Mouse (Mus musculus): ENCODE data around the gene Cdh22. TPM values are rescaled to one million over a fixed set of nuclear protein-coding genes. Genes with fewer than 3 reads are reported as not detected.
A peak's percentile ranks its signal among the peaks of the same experiment; 100 is the strongest.

The Cdh22 gene
- total RNA-seq, 2 experiments from 2014 or later = 1.4 to 1.7 TPM

GRCm38 (mm10) chr2:165210948-165211347 lies 23.7 kb downstream of the Cdh22 start:
- DNase-seq (ENCODE audit: low spot score in 2 of 2) = no peak

- DNase-seq (ENCODE audit: low spot score in 2 of 2) = no peak
Measured at GRCm38 (mm10) chr2:165207689-165208088, 27.0 kb downstream of the Cdh22 start.

GRCm38 (mm10) chr2:165207086-165207485 lies 27.6 kb downstream of the Cdh22 start:
- DNase-seq (ENCODE audit: low spot score in 2 of 2) = no peak

DNA sequence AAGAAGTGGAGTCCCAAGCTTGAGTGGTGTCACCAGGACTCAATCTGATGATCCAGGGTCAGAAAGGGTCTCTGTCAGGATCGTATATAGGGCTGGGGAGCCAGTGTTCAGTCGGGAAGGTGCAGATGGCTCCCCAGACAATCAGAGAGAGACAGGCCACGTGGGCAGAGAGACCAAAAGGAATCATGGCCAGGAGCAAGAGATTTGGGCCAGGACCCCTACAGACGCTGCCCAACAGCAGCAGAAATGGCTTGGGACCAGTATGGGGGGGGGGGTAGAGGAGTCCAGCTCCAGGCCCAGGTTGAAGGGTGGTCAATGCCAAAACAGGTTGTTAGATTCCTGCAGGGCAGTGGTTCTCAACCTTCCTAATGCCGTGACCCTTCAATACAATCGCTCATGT lies 29.2 kb downstream of the Cdh22 start:
- DNase-seq (ENCODE audit: low spot score in 2 of 2) = no peak

- DNase-seq (ENCODE audit: low spot score in 2 of 2) = no peak
Measured at GRCm38 (mm10) chr2:165204931-165205330, 29.7 kb downstream of the Cdh22 start.

- no peak for DNase-seq (ENCODE audit: low spot score in 2 of 2)
Measured at GRCm38 (mm10) chr2:165201761-165202751, 32.6 kb downstream of the Cdh22 start.

GRCm38 (mm10) chr2:165197546-165197945 lies 37.1 kb downstream of the Cdh22 start:
- no peak for DNase-seq (ENCODE audit: low spot score in 2 of 2)

GRCm38 (mm10) chr2:165195411-165196182 lies 39.1 kb downstream of the Cdh22 start:
- DNase-seq (ENCODE audit: low spot score in 2 of 2) = no peak

GRCm38 (mm10) chr2:165191483-165191882 lies 43.2 kb downstream of the Cdh22 start:
- no peak for DNase-seq (ENCODE audit: low spot score in 2 of 2)

DNA sequence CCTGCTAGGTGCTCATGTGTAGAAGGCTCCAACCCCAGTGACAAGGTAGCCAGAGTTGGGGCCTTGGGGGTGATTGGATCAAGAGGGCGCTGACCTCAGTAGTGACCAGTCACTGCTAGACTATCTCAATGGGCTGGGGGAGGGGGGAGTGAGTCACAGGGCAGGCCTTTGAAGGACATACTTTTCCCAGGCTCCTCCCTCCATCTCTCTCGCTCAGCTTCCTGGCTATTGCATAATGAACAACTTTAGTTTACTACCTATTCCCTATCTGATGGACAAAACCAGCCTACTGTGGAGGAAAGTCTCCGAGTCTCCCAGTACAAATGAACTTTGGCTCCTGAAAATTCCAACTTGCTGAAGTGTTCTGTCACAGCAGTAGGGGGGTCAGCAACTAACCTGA lies 45.1 kb downstream of the Cdh22 start:
- peak in 1 of 2 experiments; percentile 27 for DNase-seq (ENCODE audit: low spot score in 2 of 2)

DNA sequence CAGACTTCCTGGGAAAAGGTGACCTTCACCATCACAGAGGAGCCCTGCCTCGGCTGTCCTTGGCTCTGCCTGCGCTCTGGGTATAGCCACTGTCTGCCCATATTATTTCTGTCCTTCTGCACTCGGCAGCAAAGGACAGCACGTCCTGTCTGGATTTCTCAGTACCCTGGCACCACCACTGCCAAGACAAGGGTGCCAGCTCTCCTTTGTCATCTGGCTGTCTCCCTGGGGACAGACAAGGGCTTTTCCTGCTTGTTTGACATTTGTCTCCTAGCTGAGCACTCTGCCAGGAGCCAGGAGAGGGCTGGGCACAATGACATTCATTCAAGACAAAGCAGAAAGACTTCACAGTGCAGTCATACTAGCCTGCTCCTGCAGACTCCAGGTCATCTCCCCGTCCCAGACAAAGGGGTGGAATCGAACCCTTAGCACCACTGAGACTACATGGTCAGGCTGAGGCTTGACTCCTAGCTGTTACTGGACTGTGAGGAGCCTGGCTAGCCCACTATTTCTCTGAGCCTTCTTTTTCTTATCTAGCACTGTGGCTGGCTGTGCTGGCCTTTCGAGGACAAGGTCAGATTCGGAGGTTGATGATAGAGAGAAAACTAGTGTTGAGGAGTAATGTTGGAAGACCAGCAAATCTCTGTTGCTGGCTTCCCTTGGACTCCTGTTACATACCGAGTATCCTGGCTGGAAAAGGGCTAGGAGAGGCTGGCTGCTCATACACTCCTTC lies 46.8 kb downstream of the Cdh22 start:
- DNase-seq (ENCODE audit: low spot score in 2 of 2) = no peak

DNA sequence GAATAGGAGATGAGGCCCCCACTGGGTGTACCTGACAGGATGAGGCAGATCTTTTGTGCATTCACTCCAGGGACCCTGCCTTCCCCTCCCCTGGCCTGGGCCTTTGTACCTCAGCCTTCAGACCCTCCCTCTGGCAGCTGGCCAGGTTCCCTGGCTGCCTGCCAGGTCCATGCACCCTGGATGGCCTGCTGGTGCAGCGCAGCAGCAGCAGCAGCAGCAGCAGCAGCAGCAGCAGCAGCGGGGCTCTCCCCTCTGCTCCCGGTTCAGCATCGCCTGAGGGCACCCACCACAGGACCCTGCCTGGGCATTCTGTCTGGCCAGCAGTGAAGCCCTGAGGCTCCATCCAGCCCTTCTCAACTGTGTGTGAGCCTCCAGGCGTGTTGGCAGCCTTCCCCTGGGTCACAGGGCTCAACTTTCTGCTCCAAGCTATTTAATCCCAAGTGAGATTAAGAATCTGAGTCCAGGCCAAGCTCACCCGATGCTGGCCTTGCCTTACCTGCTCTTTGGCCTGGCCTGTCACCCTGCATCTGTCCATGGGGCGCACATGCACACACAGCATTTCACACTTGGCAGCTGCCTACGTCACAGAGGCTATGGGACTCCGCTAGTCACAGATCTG lies 50.5 kb downstream of the Cdh22 start:
- DNase-seq (ENCODE audit: low spot score in 2 of 2) = no peak

GRCm38 (mm10) chr2:165182085-165182976 lies 52.3 kb downstream of the Cdh22 start:
- no peak for DNase-seq (ENCODE audit: low spot score in 2 of 2)

DNA sequence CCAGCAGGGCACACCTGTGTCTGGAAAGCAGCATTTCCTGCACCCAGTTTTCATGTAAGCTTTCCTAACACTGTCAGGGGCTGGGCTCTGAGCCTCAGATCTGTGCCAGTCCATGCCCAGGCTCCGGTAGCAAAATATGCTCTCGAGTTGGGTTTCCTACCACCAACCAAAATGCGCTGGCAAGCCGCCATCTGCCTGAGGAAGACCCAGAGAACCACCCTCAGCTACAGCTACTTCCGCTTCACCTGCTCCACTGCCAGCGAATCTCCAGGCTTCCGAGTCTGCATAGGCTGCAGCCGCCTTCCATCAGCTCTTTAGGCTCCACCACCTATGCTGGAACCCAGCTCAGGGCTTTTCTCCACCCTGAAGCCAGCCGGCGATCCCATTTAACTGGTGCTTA lies 55.4 kb downstream of the Cdh22 start:
- no peak for DNase-seq (ENCODE audit: low spot score in 2 of 2)

GRCm38 (mm10) chr2:165176965-165177364 lies 57.7 kb downstream of the Cdh22 start:
- no peak for DNase-seq (ENCODE audit: low spot score in 2 of 2)

DNA sequence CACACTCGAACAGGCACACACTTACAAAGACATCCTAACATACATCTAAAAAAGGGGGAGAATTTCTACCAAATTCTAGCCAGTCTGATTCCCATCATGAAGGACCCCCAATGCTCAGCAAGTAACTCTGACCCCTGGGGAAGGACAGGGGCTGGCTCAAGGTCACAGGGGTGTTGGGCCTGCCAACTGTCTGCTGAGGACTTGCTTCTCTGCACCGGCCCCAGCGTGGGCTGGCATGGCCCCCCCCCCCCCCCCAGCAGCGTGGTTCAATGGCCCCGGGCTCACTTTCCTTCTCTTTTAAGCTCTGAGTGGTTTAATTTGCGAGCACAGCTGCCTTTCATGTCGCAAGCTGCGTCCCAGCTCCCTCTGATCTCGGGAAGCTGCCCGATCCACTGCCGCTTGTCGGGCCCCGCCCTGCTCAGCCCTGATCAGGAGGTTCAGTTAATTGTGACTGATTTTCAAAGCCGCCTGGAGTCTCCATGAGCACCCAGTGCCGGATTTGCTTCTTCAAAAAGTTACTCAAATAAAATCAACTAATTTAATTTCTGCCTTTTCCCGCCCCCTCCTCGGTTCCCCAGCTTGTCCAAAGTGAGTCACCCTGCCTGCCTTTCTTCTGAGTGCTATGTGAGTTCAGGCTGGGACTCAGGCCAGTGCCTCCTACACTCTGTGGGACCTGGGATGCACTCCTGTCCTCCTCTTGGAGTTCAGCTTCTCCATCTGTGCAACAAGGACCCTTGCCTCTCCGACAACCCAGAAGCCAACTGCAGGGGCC lies 67.8 kb downstream of the Cdh22 start:
- no peak for DNase-seq (ENCODE audit: low spot score in 2 of 2)

DNA sequence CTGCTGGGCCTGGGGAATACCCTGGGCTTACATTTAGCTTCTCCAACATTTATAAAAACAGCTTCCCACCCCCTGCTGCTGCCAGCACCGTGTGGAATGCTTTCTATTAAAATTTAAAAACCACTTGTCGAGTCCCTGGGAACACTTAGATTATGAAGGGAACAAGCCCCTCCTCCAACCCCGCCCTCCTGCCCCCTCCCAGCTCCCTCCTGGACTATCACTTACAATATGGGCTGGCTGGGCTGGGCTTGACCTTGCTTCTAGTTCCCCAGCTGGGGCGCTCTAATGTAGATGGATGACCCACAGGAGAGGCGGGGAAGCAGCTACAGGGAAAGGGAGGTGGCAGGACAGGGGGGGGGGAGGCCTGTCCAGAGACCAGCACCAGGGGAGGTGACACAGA lies 72.4 kb downstream of the Cdh22 start:
- no peak for DNase-seq (ENCODE audit: low spot score in 2 of 2)

- DNase-seq (ENCODE audit: low spot score in 2 of 2) = peak in 1 of 2 experiments; percentile 29
Measured at GRCm38 (mm10) chr2:165160466-165160865, 74.2 kb downstream of the Cdh22 start.

- DNase-seq (ENCODE audit: low spot score in 2 of 2) = peak; percentile 52 to 54
Measured at GRCm38 (mm10) chr2:165159055-165159688, 75.5 kb downstream of the Cdh22 start.

Data from adrenal gland, postnatal 4 days (tissue).